Mouse (Mus musculus): ENCODE measurements around the gene Vangl1.
"Not testable (repeated sequence)": the region's sequence is repeated elsewhere in the genome, so short reads cannot be mapped to it uniquely, and the experiment has no call there.

The Vangl1 gene

GRCm38 (mm10) chr3:102203781-102204721 lies at the start of gene Vangl1:
Gene Vangl1, minus strand, starts transcription at chr3:102204693.
- peak; percentile 40 for DNase-seq (ENCODE audit: low read depth, low spot score)

GRCm38 (mm10) chr3:102253554-102253953 lies 49.1 kb upstream of the Vangl1 start:
- no peak for DNase-seq (ENCODE audit: low read depth, low spot score)

GRCm38 (mm10) chr3:102252927-102253326 lies 48.4 kb upstream of the Vangl1 start:
- no peak for DNase-seq (ENCODE audit: low read depth, low spot score)

- no peak for DNase-seq (ENCODE audit: low read depth, low spot score)
Observed at GRCm38 (mm10) chr3:102250873-102251272, 46.4 kb upstream of the Vangl1 start.

GRCm38 (mm10) chr3:102249401-102249991 lies 45.0 kb upstream of the Vangl1 start:
- DNase-seq (ENCODE audit: low read depth, low spot score): peak; percentile 81

DNA sequence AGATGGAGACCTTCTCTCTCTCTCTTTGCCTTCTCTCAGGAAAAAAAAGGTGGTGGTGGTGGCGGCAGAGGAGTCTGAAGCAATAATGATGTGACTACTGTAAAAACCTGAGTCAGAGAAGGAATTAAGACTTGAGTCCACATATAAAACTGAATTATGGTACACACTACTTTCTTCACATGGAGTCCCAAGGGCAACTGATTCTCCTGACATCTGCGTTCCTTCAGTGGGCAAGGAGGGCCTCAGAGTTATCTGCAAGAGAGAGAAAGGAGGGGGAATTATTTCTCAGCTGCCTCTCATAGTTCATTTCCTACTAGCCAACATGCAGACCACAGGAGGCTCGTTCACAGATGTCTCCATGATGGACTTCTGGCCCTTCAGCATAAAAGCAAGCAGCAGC lies 40.1 kb upstream of the Vangl1 start:
- DNase-seq (ENCODE audit: low read depth, low spot score): no peak

- peak; percentile 91 for DNase-seq (ENCODE audit: low read depth, low spot score)
Observed at GRCm38 (mm10) chr3:102242854-102243253, 38.4 kb upstream of the Vangl1 start.

GRCm38 (mm10) chr3:102231418-102232134 lies 27.1 kb upstream of the Vangl1 start:
- no peak for DNase-seq (ENCODE audit: low read depth, low spot score)

GRCm38 (mm10) chr3:102222756-102223155 lies 18.3 kb upstream of the Vangl1 start:
- no peak for DNase-seq (ENCODE audit: low read depth, low spot score)

- DNase-seq (ENCODE audit: low read depth, low spot score): no peak
Observed at GRCm38 (mm10) chr3:102218301-102218700, 13.8 kb upstream of the Vangl1 start.

- no peak for DNase-seq (ENCODE audit: low read depth, low spot score)
Observed at GRCm38 (mm10) chr3:102214736-102215135, 10.2 kb upstream of the Vangl1 start.

DNA sequence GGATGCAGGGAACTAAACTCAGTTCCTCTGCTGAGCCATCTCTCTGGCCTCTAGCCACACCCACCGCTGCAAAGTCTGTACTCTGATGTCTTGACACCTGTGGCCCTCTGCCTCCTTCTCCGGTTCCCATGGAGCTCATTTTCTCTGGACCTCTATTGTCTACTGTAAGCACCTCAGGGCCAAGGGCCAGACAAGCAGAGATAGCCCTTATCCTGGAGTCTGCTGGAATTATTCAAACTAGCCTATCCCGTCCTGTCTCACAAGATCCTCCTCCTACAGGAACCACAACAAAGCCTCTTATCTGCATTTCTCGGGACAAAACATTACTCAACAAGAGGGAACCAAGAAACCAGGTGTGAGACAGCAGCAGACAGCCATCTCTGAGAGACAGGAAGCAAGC lies 9.8 kb upstream of the Vangl1 start:
- no peak for DNase-seq (ENCODE audit: low read depth, low spot score)

DNA sequence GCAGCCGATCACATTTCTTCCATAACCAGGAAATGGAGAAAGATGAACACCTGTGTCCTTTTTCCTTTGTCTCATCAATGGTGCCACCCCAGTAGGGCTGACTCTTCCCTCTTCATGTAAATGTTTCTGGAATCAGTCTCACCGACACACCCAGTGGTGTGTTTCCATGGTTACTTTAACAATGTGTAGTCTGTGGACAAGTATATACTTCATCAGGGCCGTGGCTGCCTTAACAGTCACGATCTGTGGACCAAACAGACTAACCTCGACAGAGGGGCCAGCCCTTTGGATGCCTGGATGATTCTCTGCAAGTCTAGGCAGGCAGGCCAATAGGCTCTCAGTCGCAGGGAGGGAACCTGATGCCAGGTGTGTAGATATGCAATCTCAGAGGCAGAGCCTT lies 8.4 kb upstream of the Vangl1 start:
- DNase-seq (ENCODE audit: low read depth, low spot score): no peak

- no peak for DNase-seq (ENCODE audit: low read depth, low spot score)
Observed at GRCm38 (mm10) chr3:102212336-102212735, 7.8 kb upstream of the Vangl1 start.

GRCm38 (mm10) chr3:102211340-102211739 lies 6.8 kb upstream of the Vangl1 start:
- DNase-seq (ENCODE audit: low read depth, low spot score): no peak

DNA sequence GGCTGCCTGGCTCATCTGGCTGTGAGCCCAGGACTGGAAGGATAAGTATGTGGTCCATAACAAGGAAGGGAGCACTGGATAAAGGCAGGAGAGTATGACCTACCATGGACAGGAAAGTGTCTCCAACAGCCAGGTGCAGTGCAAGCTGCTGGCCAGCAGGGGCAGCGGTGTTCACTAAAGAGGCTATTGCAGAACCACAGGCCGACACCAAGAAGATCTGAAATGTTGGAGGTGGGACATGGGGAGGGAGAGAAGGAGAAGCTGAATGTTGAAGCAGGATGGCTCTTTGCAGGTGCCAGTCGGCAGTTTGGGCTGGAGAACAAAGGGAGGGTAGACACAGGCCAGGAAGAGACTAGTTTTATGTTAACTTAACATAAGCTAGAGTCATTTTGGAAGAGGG lies 6.3 kb upstream of the Vangl1 start:
- DNase-seq (ENCODE audit: low read depth, low spot score): no peak

DNA sequence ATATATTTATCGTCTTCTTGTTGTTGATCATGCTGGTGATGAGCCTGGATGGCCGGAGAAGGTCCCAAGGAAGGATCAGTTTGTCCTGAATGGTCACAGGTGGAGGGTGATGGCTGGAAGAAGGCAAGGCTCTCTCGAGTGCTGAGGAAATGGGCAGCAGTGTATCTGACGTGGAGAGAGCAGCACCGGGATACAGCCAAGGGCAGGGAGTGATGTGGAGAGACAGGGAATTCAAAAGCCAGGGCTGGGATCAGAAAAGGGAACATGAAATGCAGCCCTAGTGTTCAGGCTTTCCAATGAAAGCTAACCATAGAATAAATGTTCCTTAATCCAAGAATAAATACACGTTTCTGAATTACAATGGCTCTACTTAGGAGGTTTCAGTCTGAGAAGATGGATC lies 4.4 kb upstream of the Vangl1 start:
- DNase-seq (ENCODE audit: low read depth, low spot score): no peak

- no peak for DNase-seq (ENCODE audit: low read depth, low spot score)
Observed at GRCm38 (mm10) chr3:102205458-102205830, 951 bp upstream of the Vangl1 start.

DNA sequence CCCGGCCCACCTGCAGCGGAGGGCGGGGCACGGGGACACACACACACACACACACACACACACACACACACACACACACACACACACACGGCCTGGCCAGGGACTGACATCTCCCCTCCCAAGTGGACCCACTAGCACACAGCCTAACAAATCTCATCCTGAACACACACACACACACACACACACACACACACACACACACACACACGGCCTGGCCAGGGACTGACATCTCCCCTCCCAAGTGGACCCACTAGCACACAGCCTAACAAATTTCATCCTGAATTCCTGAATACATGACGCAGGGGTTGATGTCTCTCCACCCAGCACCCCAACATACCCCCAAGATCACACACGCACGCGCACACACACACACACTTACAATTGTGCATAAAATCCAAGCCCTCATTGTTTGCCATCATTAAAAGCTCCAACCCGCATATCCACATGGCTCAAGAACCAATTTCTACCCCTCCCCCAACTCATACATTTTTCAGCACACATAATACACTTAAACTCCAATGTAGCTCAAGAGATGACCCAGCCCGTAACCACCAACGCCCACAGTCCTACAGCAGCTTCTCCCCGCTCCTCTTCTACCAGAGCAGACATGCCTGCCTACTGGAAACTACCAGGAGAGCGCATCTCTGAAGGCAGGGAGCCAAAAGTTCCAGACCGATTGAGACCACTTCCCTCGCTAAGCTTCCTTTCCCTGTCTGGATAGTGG lies 403 bp upstream of the Vangl1 start:
- not testable (repeated sequence) for DNase-seq (ENCODE audit: low read depth, low spot score)

DNA sequence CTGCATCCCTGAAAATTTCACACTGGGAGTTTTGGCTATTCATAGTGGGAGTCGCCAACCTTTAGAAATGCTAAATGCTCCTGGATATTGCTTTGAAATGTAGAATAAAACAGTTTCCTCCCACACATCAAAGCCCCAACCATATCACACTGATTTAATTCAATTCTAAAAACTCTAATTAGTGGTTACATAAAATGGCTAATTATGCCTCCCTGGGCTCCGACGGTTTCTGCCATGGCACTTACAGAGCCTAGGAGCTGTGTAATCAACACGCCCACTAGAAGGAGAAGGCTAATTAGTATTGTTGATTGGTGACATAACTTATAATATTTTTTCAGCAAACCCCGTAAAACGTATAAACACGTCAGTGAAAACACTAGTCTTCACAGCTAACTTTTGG lies 1.4 kb downstream of the Vangl1 start:
- peak; percentile 38 for DNase-seq (ENCODE audit: low read depth, low spot score)

- DNase-seq (ENCODE audit: low read depth, low spot score): no peak
Observed at GRCm38 (mm10) chr3:102199991-102200390, 4.5 kb downstream of the Vangl1 start.

DNA sequence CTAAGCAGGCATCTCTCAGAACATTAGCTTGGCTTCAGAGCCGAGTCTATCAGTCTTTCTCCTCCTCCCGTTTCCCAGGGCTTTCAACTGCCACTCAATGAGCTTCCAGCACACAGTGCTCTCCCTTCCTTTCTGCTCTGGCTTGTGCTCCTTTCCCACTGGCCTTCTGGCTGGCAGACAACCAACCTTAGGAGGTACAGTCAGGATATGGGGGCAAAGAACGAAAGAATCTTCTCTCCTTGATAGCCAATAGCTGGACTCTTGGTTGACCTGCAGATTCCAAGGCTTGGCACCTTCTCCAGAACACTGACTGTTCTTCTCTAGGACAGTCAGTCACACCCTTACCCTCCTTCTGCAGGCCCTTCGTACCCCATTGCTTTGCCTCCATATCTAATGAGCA lies 5.3 kb downstream of the Vangl1 start:
- no peak for DNase-seq (ENCODE audit: low read depth, low spot score)
